Mouse (Mus musculus): Measurements from ENCODE around the gene Tsga13. TPM values are rescaled to one million over a fixed set of nuclear protein-coding genes. Genes with fewer than 3 reads are reported as not detected.

Gene Tsga13
- polyA plus RNA-seq, 1 experiment from 2014 or later, result 0.28 TPM

- Histone ChIP-seq H3K27me3 (no peaks in the 10 kb centered on the region), H3K9me3 (no peaks in the 10 kb centered on the region), H3K4me1 (peaks cover 18% of the 10 kb centered on the region; the same call in 1 of the 2 replicates), H3K4me2 (peak overlapping the region; percentile 64), H3K27ac (peak overlapping the region; percentile 97), H3K9ac (peak overlapping the region; percentile 55; the same call in 1 of the 2 replicates), H3K4me3 (peak overlapping the region; percentile 67), H3K36me3 (no peaks in the 10 kb centered on the region)
- 15% methylated on average over 8 of the region's 8 CpGs for WGBS
- ATAC-seq (ENCODE audit: insufficient number of reproducible peaks, low FRiP score, low TSS enrichment, low read depth), result no peak
Measured at GRCm38 (mm10) chr6:30896986-30897327, 18.4 kb downstream of the Tsga13 start.

GRCm38 (mm10) chr6:30896195-30896985 lies 19.0 kb downstream of the Tsga13 start, which contains the start of gene Copg2:
TSS of gene Copg2 (minus strand) at chr6:30896794.
- no peaks in the 10 kb centered on the region for H3K36me3 ChIP-seq
- no peaks in the 10 kb centered on the region for H3K27me3 ChIP-seq
- peak within 1 kb of the TSS; percentile 64 for H3K4me2 ChIP-seq
- H3K27ac ChIP-seq, result peak within 1 kb of the TSS; percentile 97
- peak; percentile 97 for ATAC-seq (ENCODE audit: insufficient number of reproducible peaks, low FRiP score, low TSS enrichment, low read depth)
- WGBS, result under 1% methylated on average over 53 of the region's 83 CpGs
- peaks cover 18% of the 10 kb centered on the region; the same call in 1 of the 2 replicates for H3K4me1 ChIP-seq
- peak within 1 kb of the TSS; percentile 55 for H3K9ac ChIP-seq
- no peaks in the 10 kb centered on the region for H3K9me3 ChIP-seq
- H3K4me3 ChIP-seq, result peak within 1 kb of the TSS; percentile 67

- Histone ChIP-seq H3K9me3 (no peaks in the 10 kb centered on the region), H3K9ac (peak overlapping the region; percentile 55), H3K4me1 (peaks cover 18% of the 10 kb centered on the region; the same call in 1 of the 2 replicates), H3K4me3 (peak overlapping the region; percentile 67), H3K27ac (peak overlapping the region; percentile 97), H3K27me3 (no peaks in the 10 kb centered on the region), H3K4me2 (peak overlapping the region; percentile 64), H3K36me3 (no peaks in the 10 kb centered on the region)
- 21% methylated on average over 3 of the region's 3 CpGs for WGBS
- no peak for ATAC-seq (ENCODE audit: insufficient number of reproducible peaks, low FRiP score, low TSS enrichment, low read depth)
Measured at GRCm38 (mm10) chr6:30895819-30896194, 19.6 kb downstream of the Tsga13 start.

- H3K27me3 ChIP-seq, result no peaks in the 10 kb centered on the region
- H3K27ac ChIP-seq, result 0 out of 2 replicates have a peak overlapping the region, but pooled peaks have one; percentile 5
- ATAC-seq (ENCODE audit: insufficient number of reproducible peaks, low FRiP score, low TSS enrichment, low read depth), result no peak
- no peak overlapping the region for H3K4me2 ChIP-seq
- H3K4me1 ChIP-seq, result peaks cover 18% of the 10 kb centered on the region; the same call in 1 of the 2 replicates
- no peak overlapping the region for H3K4me3 ChIP-seq
- no peak overlapping the region for H3K9ac ChIP-seq
- no peaks in the 10 kb centered on the region for H3K9me3 ChIP-seq
- H3K36me3 ChIP-seq, result peaks cover 10% of the 10 kb centered on the region
- 66% methylated on average over 4 of the region's 4 CpGs for WGBS
Measured at GRCm38 (mm10) chr6:30893081-30893480, 22.3 kb downstream of the Tsga13 start.

GRCm38 (mm10) chr6:30891761-30892160 lies 23.6 kb downstream of the Tsga13 start:
- H3K4me1 ChIP-seq, result peaks cover 11% of the 10 kb centered on the region; the same call in 1 of the 2 replicates
- peaks cover 11% of the 10 kb centered on the region for H3K36me3 ChIP-seq
- H3K9me3 ChIP-seq, result no peaks in the 10 kb centered on the region
- 0 out of 2 replicates have a peak overlapping the region, but pooled peaks have one; percentile 44 for H3K27ac ChIP-seq
- H3K27me3 ChIP-seq, result no peaks in the 10 kb centered on the region
- no peak overlapping the region for H3K4me2 ChIP-seq
- no peak overlapping the region for H3K4me3 ChIP-seq
- ATAC-seq (ENCODE audit: insufficient number of reproducible peaks, low FRiP score, low TSS enrichment, low read depth), result no peak
- no peak overlapping the region for H3K9ac ChIP-seq

- ATAC-seq (ENCODE audit: insufficient number of reproducible peaks, low FRiP score, low TSS enrichment, low read depth), result no peak
- Histone ChIP-seq H3K9me3 (no peaks in the 10 kb centered on the region), H3K4me1 (no peaks in the 10 kb centered on the region), H3K9ac (no peak overlapping the region), H3K36me3 (peaks cover 27% of the 10 kb centered on the region), H3K27me3 (no peaks in the 10 kb centered on the region), H3K27ac (no peak overlapping the region), H3K4me3 (no peak overlapping the region), H3K4me2 (no peak overlapping the region)
- WGBS, result 92% methylated on average over 3 of the region's 3 CpGs
Measured at GRCm38 (mm10) chr6:30884856-30885255, 30.5 kb downstream of the Tsga13 start.

- Histone ChIP-seq H3K4me3 (no peak overlapping the region), H3K4me1 (no peaks in the 10 kb centered on the region), H3K27ac (no peak overlapping the region), H3K36me3 (peaks cover 23% of the 10 kb centered on the region; the same call in 1 of the 2 replicates), H3K9ac (no peak overlapping the region), H3K27me3 (no peaks in the 10 kb centered on the region), H3K4me2 (no peak overlapping the region), H3K9me3 (no peaks in the 10 kb centered on the region)
- ATAC-seq (ENCODE audit: insufficient number of reproducible peaks, low FRiP score, low TSS enrichment, low read depth), result no peak
- 75% methylated on average over 4 of the region's 4 CpGs for WGBS
Measured at GRCm38 (mm10) chr6:30883491-30883890, 31.9 kb downstream of the Tsga13 start.

GRCm38 (mm10) chr6:30876661-30877060 lies 38.7 kb downstream of the Tsga13 start:
- Histone ChIP-seq H3K9ac (no peak overlapping the region), H3K4me1 (no peaks in the 10 kb centered on the region), H3K4me3 (no peak overlapping the region), H3K27ac (no peak overlapping the region), H3K9me3 (no peaks in the 10 kb centered on the region), H3K27me3 (no peaks in the 10 kb centered on the region), H3K36me3 (peaks cover 14% of the 10 kb centered on the region; the same call in 1 of the 2 replicates), H3K4me2 (no peak overlapping the region)
- no peak for ATAC-seq (ENCODE audit: insufficient number of reproducible peaks, low FRiP score, low TSS enrichment, low read depth)

GRCm38 (mm10) chr6:30866501-30866900 lies 48.9 kb downstream of the Tsga13 start:
- no peaks in the 10 kb centered on the region for H3K4me1 ChIP-seq
- WGBS, result 97% methylated on average over 1 of the region's 1 CpGs
- no peak overlapping the region for H3K4me3 ChIP-seq
- H3K27ac ChIP-seq, result no peak overlapping the region
- no peaks in the 10 kb centered on the region for H3K27me3 ChIP-seq
- ATAC-seq (ENCODE audit: insufficient number of reproducible peaks, low FRiP score, low TSS enrichment, low read depth), result no peak
- no peaks in the 10 kb centered on the region for H3K36me3 ChIP-seq
- no peaks in the 10 kb centered on the region for H3K9me3 ChIP-seq
- H3K9ac ChIP-seq, result no peak overlapping the region
- H3K4me2 ChIP-seq, result no peak overlapping the region

- no peaks in the 10 kb centered on the region for H3K9me3 ChIP-seq
- 66% methylated on average over 3 of the region's 3 CpGs for WGBS
- H3K9ac ChIP-seq, result no peak overlapping the region
- H3K4me2 ChIP-seq, result no peak overlapping the region
- no peaks in the 10 kb centered on the region for H3K36me3 ChIP-seq
- H3K27me3 ChIP-seq, result no peaks in the 10 kb centered on the region
- H3K4me3 ChIP-seq, result no peak overlapping the region
- no peak overlapping the region for H3K27ac ChIP-seq
- ATAC-seq (ENCODE audit: insufficient number of reproducible peaks, low FRiP score, low TSS enrichment, low read depth), result no peak
- no peaks in the 10 kb centered on the region for H3K4me1 ChIP-seq
Measured at GRCm38 (mm10) chr6:30865031-30865678, 50.2 kb downstream of the Tsga13 start.

- 98% methylated on average over 7 of the region's 7 CpGs for WGBS
- Histone ChIP-seq H3K4me1 (no peaks in the 10 kb centered on the region), H3K4me2 (no peak overlapping the region), H3K9me3 (no peaks in the 10 kb centered on the region), H3K4me3 (no peak overlapping the region), H3K9ac (no peak overlapping the region), H3K27me3 (no peaks in the 10 kb centered on the region), H3K27ac (no peak overlapping the region), H3K36me3 (peaks cover 11% of the 10 kb centered on the region; the same call in 1 of the 2 replicates)
- ATAC-seq (ENCODE audit: insufficient number of reproducible peaks, low FRiP score, low TSS enrichment, low read depth), result no peak
Measured at GRCm38 (mm10) chr6:30855956-30856355, 59.4 kb downstream of the Tsga13 start.

GRCm38 (mm10) chr6:30855205-30855604 lies 60.2 kb downstream of the Tsga13 start:
- 88% methylated on average over 2 of the region's 2 CpGs for WGBS
- H3K27me3 ChIP-seq, result no peaks in the 10 kb centered on the region
- H3K36me3 ChIP-seq, result peaks cover 11% of the 10 kb centered on the region; the same call in 1 of the 2 replicates
- ATAC-seq (ENCODE audit: insufficient number of reproducible peaks, low FRiP score, low TSS enrichment, low read depth), result no peak
- H3K9ac ChIP-seq, result no peak overlapping the region
- no peaks in the 10 kb centered on the region for H3K9me3 ChIP-seq
- no peak overlapping the region for H3K27ac ChIP-seq
- no peak overlapping the region for H3K4me2 ChIP-seq
- no peak overlapping the region for H3K4me3 ChIP-seq
- no peaks in the 10 kb centered on the region for H3K4me1 ChIP-seq

All from limb, embryonic 15.5 days (tissue).